Mouse (Mus musculus) megakaryocyte progenitor cell, adult 5-6 weeks (primary cell): ENCODE data around the gene Slc47a2. TPM values are rescaled to one million over a fixed set of nuclear protein-coding genes. Genes with fewer than 3 reads are reported as not detected.
A peak's percentile ranks its signal among the peaks of the same experiment; 100 is the strongest.

Experiments
- ATAC-seq: replicated peaks from 2 replicates; pipeline ENCODE4 v1.8.0; 2016; ENCODE audit warnings: mild to moderate bottlenecking, moderate TSS enrichment, inconsistent platforms; ENCODE audit not compliant: poor library complexity
- total RNA-seq, 2 experiments: library from RNA; stranded (forward) in 1 of 2; stranded (reverse) in 1 of 2; fragments of 157-497, 149-512 nt in 1 of 2; fragments of 200-1000 nt in 1 of 2; gene quantifications; 2 replicates each; pipeline versions ENCODE4 v1.2.3 to v1.2.4; 2015 to 2017

Slc47a2 gene
- not detected in 2 replicates for total RNA-seq (2015)
- not detected in 2 replicates for total RNA-seq (2017)

DNA sequence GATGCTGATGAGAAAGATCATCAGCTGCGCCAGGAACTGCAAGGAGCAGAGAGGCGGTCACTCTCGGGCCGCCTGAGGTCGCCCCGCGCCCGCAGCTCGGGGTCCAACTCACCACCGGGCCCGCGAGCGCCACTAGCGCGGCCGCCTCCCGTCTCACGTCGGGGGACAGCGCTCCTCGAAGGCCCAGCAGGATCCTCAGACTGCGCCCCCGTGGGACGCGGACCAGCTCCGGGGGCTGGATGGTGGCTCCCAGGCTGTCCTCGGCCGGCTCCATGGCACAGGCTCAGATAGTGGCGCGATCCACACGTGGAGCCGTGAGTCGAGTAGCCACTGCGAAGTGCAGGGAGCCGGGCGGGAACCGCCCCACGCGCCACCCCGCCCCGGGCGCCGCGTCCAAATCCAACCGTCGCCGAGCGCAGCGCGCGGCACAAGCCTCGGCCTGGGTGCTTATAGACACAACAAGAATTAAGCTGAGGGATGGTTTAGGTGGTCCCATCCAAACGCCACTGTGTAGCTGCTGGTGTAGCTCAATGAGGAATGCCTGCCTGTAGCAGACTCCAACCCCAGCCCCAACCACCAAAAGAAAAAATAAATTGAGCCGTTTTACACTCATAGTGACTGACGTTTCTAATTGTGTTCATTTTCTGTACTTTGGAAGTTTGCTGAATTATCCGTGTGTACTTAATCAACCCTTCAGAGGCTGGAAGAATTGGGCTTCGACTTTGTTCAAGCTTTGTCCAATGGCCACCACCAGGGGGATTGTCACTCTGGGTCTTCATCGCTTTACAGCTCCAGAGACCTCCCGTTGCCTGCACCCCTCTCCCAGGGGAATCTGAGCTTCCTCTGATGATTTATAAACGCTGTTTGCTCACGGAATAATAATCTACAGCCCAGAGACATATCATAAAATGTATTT, at the start of gene Slc47a2:
Gene Slc47a2, minus strand, starts transcription at position 356 of the 916 bp plus-strand sequence.
- no peak for ATAC-seq

DNA sequence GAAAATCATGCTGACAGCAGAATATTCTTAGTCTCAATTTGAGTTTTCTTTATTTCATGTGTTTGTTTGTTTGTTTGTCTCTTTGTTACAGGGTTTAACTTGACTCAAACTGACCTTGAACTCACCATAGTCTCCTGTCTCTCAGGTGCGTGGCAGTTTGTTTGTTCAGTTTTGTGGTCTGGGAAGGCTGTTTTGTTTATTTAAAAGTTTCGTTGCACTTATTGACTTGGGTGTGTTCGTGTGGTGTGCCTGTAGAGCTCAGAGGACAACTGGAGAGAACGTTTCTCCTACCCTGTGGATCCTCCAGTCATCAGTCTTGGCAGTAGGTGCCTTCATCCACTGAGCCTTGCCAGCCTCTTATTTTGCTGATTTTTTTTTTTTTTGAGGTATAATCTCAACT, 46.3 kb upstream of the Slc47a2 start:
- no peak for ATAC-seq

GRCm38 (mm10) chr11:61388012-61388411, 45.4 kb upstream of the Slc47a2 start:
- ATAC-seq = no peak

- ATAC-seq = no peak
Measured at GRCm38 (mm10) chr11:61387233-61387632, 44.6 kb upstream of the Slc47a2 start.

DNA sequence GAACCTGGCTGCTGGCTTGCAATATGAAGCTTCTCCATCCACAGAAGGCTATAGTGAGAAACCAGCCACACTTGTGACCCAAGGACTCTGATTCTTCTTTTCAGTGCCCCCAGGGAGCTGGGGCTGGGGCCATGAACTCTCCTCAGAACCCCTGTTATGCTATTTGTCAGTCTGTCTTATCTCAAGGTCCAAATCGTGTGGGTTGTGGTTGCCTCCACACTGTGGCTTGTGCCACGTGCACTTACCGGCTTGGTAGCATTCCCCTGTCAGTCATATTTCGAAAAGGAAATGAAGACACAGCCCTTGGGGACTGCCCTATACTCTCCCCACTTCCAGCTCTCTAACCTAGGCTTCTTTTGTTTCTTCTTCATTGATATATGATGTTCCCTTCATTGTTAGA, 43.1 kb upstream of the Slc47a2 start:
- ATAC-seq = no peak

DNA sequence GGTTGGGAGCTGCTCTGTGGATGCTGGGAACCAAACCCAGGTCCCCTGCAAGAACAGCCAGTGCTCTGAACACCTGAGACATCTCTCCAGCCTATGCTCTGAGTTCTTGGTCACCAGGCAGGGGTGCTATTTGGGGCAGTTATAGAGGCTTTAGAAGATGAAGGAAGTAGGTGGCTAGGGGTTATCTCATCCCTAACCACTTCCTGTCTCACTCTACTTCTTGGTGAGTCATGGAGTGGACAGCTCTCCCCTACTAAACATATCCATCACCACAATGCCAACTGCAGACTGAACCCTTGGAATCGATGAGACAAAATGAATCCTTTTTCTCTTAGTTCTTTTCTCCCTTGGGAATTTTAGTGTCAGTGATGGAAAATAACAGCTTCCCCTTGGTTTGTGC, 38.6 kb upstream of the Slc47a2 start:
- ATAC-seq = no peak

GRCm38 (mm10) chr11:61378651-61379050, 36.0 kb upstream of the Slc47a2 start:
- ATAC-seq = no peak

GRCm38 (mm10) chr11:61377881-61378613, 35.4 kb upstream of the Slc47a2 start, which contains the start of gene Slc47a1:
Gene Slc47a1, minus strand, starts transcription at chr11:61378345.
- no peak for ATAC-seq

- no peak for ATAC-seq
Measured at GRCm38 (mm10) chr11:61368668-61369067, 26.0 kb upstream of the Slc47a2 start.

- ATAC-seq = no peak
Measured at GRCm38 (mm10) chr11:61366517-61367273, 24.0 kb upstream of the Slc47a2 start.

- ATAC-seq = no peak
Measured at GRCm38 (mm10) chr11:61365938-61366337, 23.3 kb upstream of the Slc47a2 start.

DNA sequence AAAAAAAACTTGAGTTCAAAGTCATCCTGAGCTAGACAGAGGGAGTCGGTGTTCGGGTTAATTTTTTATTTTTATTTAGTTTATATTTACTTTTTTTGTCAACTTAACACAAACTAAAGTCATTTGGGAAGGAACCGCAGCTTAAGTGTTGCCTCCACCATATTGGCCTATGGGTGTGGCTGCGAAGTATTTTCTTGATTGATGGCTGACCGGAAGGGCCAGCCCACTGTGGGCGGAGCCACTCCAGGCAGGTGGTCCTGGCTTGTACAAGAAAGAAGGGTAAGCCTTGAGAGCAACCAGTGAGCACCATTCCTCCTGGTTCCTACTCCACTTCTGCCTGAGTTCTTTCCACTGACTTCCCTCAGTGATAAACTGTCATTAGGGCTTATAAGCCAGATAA, 21.4 kb upstream of the Slc47a2 start:
- no peak for ATAC-seq

- no peak for ATAC-seq
Measured at GRCm38 (mm10) chr11:61361515-61362190, 19.0 kb upstream of the Slc47a2 start.

GRCm38 (mm10) chr11:61356600-61356999, 13.9 kb upstream of the Slc47a2 start:
- no peak for ATAC-seq

DNA sequence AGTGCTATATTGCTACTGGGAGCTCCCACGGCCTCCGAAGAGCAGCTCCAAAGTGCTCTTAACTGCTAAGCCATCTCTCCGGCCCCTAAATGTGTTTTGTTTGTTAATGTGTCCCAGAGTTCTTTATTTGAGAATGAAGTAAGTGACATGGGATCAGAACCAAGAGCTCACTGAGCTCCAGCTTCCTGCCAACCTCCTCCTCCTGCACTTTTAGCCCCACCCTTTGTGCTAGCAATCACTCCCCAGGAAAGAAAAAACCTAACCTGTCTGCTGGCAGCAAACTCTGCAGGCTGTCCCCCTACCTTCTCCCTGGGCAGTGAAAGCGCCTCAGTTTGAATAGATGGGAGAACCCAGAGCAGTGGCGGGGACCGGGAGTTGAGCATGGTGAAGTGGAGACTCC, 13.5 kb upstream of the Slc47a2 start:
- ATAC-seq = no peak

DNA sequence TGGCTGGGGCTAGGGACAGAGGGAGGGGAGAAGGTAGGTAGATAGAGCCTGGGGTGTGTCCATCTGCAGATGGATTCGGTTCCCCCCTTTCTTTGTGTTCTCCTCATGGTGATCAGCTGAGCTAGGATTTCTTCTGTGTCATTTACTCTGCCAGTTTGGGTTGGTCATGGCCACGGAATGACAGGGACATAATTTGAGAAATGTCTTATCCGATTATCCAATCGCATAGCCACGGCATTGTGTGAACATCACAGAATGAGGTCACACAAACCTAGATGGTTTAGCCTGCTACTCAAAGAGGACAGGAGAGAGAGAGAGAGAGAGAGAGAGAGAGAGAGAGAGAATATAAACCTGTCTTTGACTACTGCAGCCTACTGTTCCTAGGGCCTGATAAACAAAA, 12.7 kb upstream of the Slc47a2 start:
- ATAC-seq = no peak

- no peak for ATAC-seq
Measured at GRCm38 (mm10) chr11:61354346-61354745, 11.7 kb upstream of the Slc47a2 start.

DNA sequence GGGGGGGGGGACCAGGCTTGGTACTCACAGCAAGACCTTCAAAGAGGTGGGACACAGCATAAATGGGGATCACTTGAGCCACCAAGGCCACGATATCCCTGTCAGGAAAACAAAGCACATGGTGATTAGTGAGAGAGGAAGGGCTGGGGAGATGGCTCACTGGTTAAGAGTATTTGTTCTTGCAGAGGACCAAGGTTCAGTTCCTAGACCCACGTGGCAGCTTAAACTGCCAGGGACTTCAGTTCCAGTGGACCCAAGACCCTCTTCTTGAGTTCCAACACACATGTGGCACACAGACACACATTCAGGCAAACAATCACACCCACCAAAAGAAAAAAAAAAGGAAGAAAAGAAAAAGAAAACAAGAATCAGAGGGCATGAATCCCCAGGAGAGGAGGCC, 10.4 kb upstream of the Slc47a2 start:
- ATAC-seq = no peak

- ATAC-seq = no peak
Measured at GRCm38 (mm10) chr11:61352138-61352651, 9.5 kb upstream of the Slc47a2 start.

DNA sequence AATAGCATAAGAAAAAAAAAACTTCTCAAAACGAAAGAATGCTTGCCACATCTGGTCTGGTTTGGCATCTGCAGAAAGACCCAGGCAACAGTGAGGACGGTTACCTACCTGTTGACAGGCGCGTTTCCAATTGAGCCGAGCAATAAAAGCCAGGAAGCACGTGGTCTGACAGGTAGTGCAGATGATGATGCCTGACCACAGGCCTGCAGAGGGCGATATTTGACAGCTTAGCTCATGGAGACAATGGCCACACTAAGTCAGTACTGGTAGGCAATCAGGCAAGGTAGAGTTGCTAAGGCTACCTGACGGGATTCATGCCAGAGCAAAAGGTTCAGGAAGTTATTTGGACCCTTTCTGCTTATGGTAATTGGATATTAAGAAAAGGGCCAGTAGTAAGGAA, 6.7 kb upstream of the Slc47a2 start:
- ATAC-seq = peak; percentile 81
